Mouse (Mus musculus) embryonic fibroblast, embryonic 13.5 days (primary cell): Measurements from ENCODE around the gene Crb2.

Experiments used
- CTCF ChIP-seq: IDR thresholded peaks from 2 replicates; pipeline ENCODE4 v1.5.1; 2011; ENCODE audit warnings: mild to moderate bottlenecking, control low read depth, low read length, moderate library complexity, borderline replicate concordance; ENCODE audit not compliant: insufficient read depth
- POLR2A ChIP-seq: IDR thresholded peaks from 2 replicates; pipeline ENCODE4 v1.6.1; 2011; ENCODE audit warnings: low read depth, mild to moderate bottlenecking, control low read depth, low read length, moderate library complexity

DNA sequence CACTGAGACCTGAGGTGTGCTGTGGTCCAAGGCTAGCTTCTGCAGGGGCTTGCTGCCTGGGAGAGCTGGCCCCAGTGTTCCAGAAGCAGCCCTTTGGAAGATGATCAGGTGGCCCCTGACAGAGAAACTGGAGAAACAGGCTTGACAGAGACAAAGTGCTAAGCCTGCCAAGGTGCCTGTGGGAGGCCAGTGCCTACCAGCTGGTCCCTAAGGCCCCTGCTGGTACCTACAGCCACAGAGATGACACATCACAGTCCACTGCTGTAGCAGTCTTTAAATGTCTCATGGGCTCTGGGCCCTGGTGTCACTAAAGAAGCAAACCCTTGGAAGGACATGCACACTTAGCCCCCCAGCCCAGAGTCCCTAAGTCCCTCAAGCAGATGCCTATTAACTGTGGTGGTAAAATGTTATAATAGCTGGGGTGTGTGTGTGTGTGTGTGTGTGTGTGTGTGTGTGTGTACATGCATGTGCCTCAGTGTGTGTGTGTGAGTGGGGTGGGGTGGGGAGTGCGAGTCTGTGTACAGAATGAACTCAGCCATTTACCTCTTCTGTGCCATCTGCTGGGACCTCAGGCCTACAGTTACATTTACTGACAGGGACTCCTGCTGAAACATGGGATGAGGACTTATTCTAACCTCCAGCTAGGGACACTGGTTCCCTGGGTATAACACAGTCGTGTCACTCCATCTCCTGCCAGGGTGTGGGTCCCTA, 19.7 kb upstream of the Crb2 start:
- no peak for TF ChIP-seq POLR2A
- no peak for TF ChIP-seq CTCF
